Mouse (Mus musculus) bone marrow macrophage, adult 2 months (primary cell): ENCODE results near the gene Hs2st1.

Experiments
- CTCF ChIP-seq: IDR thresholded peaks from 2 replicates; pipeline ENCODE4 v1.5.1; 2012; ENCODE audit warnings: low read depth, mild to moderate bottlenecking, low read length, moderate library complexity
- POLR2A ChIP-seq: IDR thresholded peaks from 2 replicates; pipeline ENCODE4 v1.6.1; 2012; ENCODE audit warnings: mild to moderate bottlenecking, low read depth, low read length, borderline replicate concordance

DNA sequence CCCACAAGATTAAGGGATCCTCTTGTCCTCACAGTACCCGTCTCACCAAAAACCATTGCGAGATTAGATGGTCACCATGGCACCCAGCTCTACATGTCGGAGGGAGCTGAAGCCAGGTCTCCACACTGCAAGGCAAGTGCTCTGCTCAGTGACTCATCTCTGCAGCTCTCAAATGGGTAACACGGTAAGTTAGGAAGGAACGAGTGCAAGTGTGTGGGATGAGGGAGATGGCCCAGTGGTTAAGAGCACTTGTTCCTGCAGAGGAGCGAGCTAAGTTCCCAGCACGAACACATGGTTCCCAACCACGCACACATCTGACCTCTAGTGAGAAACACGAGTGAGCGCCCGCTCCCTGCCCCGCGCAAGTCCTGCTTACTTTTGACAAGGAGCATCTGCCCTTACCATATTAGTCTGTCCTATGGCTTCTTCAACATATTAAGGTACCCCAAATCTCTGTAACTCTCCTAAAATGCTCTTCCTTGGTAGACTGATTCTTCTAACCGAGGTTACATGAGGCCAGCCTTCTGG is 132.0 kb downstream of the Hs2st1 start:
- TF ChIP-seq CTCF (no peak), POLR2A (no peak)
